Mouse (Mus musculus) ES-Bruce4 (cell line): ENCODE measurements around the gene Dcaf6. TPM values are rescaled to one million over a fixed set of nuclear protein-coding genes. Genes with fewer than 3 reads are reported as not detected.

Experiments
- H3K27ac ChIP-seq: 2 replicates; pipeline ENCODE4 v1.5.1; 2012; ENCODE audit warnings: low read length, inconsistent platforms; ENCODE audit not compliant: insufficient read depth
- H3K27me3 ChIP-seq: 2 replicates; pipeline ENCODE4 v1.6.1; 2012; ENCODE audit warnings: mild to moderate bottlenecking, low read length, inconsistent platforms; ENCODE audit not compliant: control insufficient read depth, poor library complexity, insufficient read depth, severe bottlenecking
- H3K36me3 ChIP-seq: 2 replicates; pipeline ENCODE4 v1.6.1; 2012; ENCODE audit warnings: inconsistent platforms, mild to moderate bottlenecking, low read length, moderate library complexity; ENCODE audit not compliant: control insufficient read depth, poor library complexity, insufficient read depth, severe bottlenecking
- H3K4me1 ChIP-seq: one replicate; pipeline ENCODE4 v1.8.1; 2011; ENCODE audit warnings: low read length; ENCODE audit not compliant: control insufficient read depth, insufficient read depth
- H3K4me3 ChIP-seq: 2 replicates; pipeline ENCODE4 v1.5.1; 2011; ENCODE audit warnings: low read depth, mild to moderate bottlenecking, low read length
- H3K9ac ChIP-seq: 2 replicates; pipeline ENCODE4 v1.6.1; 2012; ENCODE audit warnings: low read depth, mild to moderate bottlenecking, inconsistent platforms; ENCODE audit not compliant: poor library complexity, severe bottlenecking
- H3K9me3 ChIP-seq: replicated peaks from 2 replicates; pipeline ENCODE4 v1.6.1; 2012; ENCODE audit warnings: mild to moderate bottlenecking, low read length, inconsistent platforms; ENCODE audit not compliant: control insufficient read depth, poor library complexity, insufficient read depth, severe bottlenecking
- CTCF ChIP-seq: IDR thresholded peaks from one replicate; pipeline ENCODE4 v1.8.1; 2011; ENCODE audit warnings: low read depth, low read length
- EP300 ChIP-seq: IDR thresholded peaks from 2 replicates; pipeline ENCODE4 v1.6.1; 2011; ENCODE audit warnings: low read depth, low read length; ENCODE audit not compliant: insufficient read depth
- POLR2A ChIP-seq: IDR thresholded peaks from one replicate; pipeline ENCODE4 v1.8.1; 2011; ENCODE audit warnings: low read length; ENCODE audit not compliant: insufficient read depth
- polyA plus RNA-seq: library from polyadenylated mRNA; stranded (reverse); fragments of >200 nt; gene quantifications from 2 replicates; pipeline ENCODE4 v1.2.4, GENCODE M21; 2011; ENCODE audit warnings: low read depth; ENCODE audit not compliant: missing spikeins, insufficient read depth, insufficient read length

Gene Dcaf6
- polyA plus RNA-seq, 1 experiment, result 17.6 TPM

- Histone ChIP-seq H3K27ac (no peak overlapping the region), H3K9ac (no peak overlapping the region), H3K27me3 (no peaks in the 10 kb centered on the region), H3K36me3 (no peaks in the 10 kb centered on the region), H3K9me3 (no peaks in the 10 kb centered on the region), H3K4me1 (no peaks in the 10 kb centered on the region), H3K4me3 (no peak overlapping the region)
- TF ChIP-seq CTCF (no peak), POLR2A (no peak), EP300 (no peak)
Measured at GRCm38 (mm10) chr1:165395940-165396339, 64.3 kb downstream of the Dcaf6 start.

GRCm38 (mm10) chr1:165394836-165395235 is 65.4 kb downstream of the Dcaf6 start:
- H3K4me1 ChIP-seq, result no peaks in the 10 kb centered on the region
- no peaks in the 10 kb centered on the region for H3K9me3 ChIP-seq
- H3K27me3 ChIP-seq, result no peaks in the 10 kb centered on the region
- no peak overlapping the region for H3K9ac ChIP-seq
- H3K36me3 ChIP-seq, result no peaks in the 10 kb centered on the region
- no peak overlapping the region for H3K27ac ChIP-seq
- TF ChIP-seq EP300, result no peak
- TF ChIP-seq CTCF, result no peak
- TF ChIP-seq POLR2A, result no peak
- no peak overlapping the region for H3K4me3 ChIP-seq

- H3K4me1 ChIP-seq, result no peaks in the 10 kb centered on the region
- H3K27me3 ChIP-seq, result no peaks in the 10 kb centered on the region
- H3K9me3 ChIP-seq, result no peaks in the 10 kb centered on the region
- no peak overlapping the region for H3K27ac ChIP-seq
- H3K4me3 ChIP-seq, result no peak overlapping the region
- H3K9ac ChIP-seq, result no peak overlapping the region
- H3K36me3 ChIP-seq, result no peaks in the 10 kb centered on the region
- TF ChIP-seq EP300, result no peak
- TF ChIP-seq POLR2A, result no peak
- TF ChIP-seq CTCF, result no peak
Measured at GRCm38 (mm10) chr1:165393033-165393432, 67.2 kb downstream of the Dcaf6 start.

- Histone ChIP-seq H3K27ac (no peak overlapping the region), H3K9me3 (no peaks in the 10 kb centered on the region), H3K4me3 (no peak overlapping the region), H3K36me3 (no peaks in the 10 kb centered on the region), H3K27me3 (no peaks in the 10 kb centered on the region; the same call in 1 of the 2 replicates), H3K4me1 (no peaks in the 10 kb centered on the region), H3K9ac (no peak overlapping the region)
- TF ChIP-seq POLR2A (no peak), EP300 (no peak), CTCF (no peak)
Measured at GRCm38 (mm10) chr1:165388716-165389115, 71.6 kb downstream of the Dcaf6 start.

- TF ChIP-seq CTCF, result no peak
- no peak for TF ChIP-seq EP300
- TF ChIP-seq POLR2A, result no peak
- no peaks in the 10 kb centered on the region; the same call in 1 of the 2 replicates for H3K27me3 ChIP-seq
- no peaks in the 10 kb centered on the region for H3K36me3 ChIP-seq
- no peak overlapping the region for H3K4me3 ChIP-seq
- H3K9me3 ChIP-seq, result no peaks in the 10 kb centered on the region
- H3K9ac ChIP-seq, result no peak overlapping the region
- H3K27ac ChIP-seq, result no peak overlapping the region
- H3K4me1 ChIP-seq, result no peaks in the 10 kb centered on the region
Measured at GRCm38 (mm10) chr1:165386525-165386923, 73.8 kb downstream of the Dcaf6 start.

- H3K4me1 ChIP-seq, result no peaks in the 10 kb centered on the region
- no peak overlapping the region for H3K9ac ChIP-seq
- H3K4me3 ChIP-seq, result no peak overlapping the region
- TF ChIP-seq EP300 (no peak), CTCF (no peak), POLR2A (no peak)
- no peaks in the 10 kb centered on the region; the same call in 1 of the 2 replicates for H3K27me3 ChIP-seq
- H3K36me3 ChIP-seq, result no peaks in the 10 kb centered on the region
- H3K9me3 ChIP-seq, result no peaks in the 10 kb centered on the region
- no peak overlapping the region for H3K27ac ChIP-seq
Measured at GRCm38 (mm10) chr1:165385810-165386524, 74.3 kb downstream of the Dcaf6 start.
